Mouse (Mus musculus) stomach, postnatal 0 days (tissue): Measurements from ENCODE around the gene Prrt3.

Source experiments
- CTCF ChIP-seq: IDR thresholded peaks from 2 replicates; pipeline ENCODE4 v1.5.1; 2016; ENCODE audit warnings: antibody characterized with exemption, low read depth, mild to moderate bottlenecking, moderate library complexity
- EP300 ChIP-seq: optimal IDR thresholded peaks from 2 replicates; pipeline ENCODE3; 2016; ENCODE audit warnings: antibody characterized with exemption

DNA sequence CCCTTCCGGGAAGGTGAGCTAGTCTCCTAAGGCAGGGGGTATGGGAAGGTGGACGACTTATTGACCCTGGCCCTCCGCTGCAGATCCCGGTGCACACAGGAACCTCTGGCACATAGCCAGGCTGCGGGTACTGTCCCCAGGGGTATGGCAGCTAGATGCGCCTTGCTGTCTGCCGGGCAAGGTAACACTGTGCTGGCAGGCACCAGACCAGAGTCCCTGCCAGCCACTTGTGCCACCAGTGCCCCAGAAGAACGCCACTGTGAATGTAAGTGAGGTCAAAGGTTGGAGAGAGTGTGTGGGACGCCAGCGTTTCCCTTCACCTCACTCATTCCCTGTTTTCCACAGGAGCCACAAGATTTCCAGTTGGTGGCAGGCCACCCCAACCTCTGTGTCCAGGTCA lies 22.8 kb downstream of the Prrt3 start:
- TF ChIP-seq CTCF (no peak), EP300 (no peak)
